Mouse (Mus musculus) megakaryocyte, embryonic 14.5 days (primary cell): ENCODE data around the gene Cfb.

Experiments
- FLI1 ChIP-seq: IDR thresholded peaks from 2 replicates; pipeline ENCODE4 v1.6.1; 2012; ENCODE audit warnings: low read length, inconsistent platforms, mixed read lengths
- GATA1 ChIP-seq: IDR thresholded peaks from 3 replicates; pipeline ENCODE4 v1.6.1; 2012; ENCODE audit warnings: mixed read lengths, low read length, inconsistent platforms, borderline replicate concordance

- TF ChIP-seq GATA1: no peak
- TF ChIP-seq FLI1: no peak
Measured at GRCm38 (mm10) chr17:34850517-34851125, 11.7 kb downstream of the Cfb start.
